Mouse (Mus musculus) hindbrain, embryonic 14.5 days (tissue): ENCODE measurements around the gene Gm49361. TPM values are rescaled to one million over a fixed set of nuclear protein-coding genes. Genes with fewer than 3 reads are reported as not detected.
"Not testable (repeated sequence)": the region's sequence is repeated elsewhere in the genome, so short reads cannot be mapped to it uniquely, and the experiment has no call there.

ENCODE experiments used
- ATAC-seq: fragments of 200-750 bp; cut with Nextera tagmentation; 2 replicates; pipeline ENCODE4 v1.8.0; 2017; ENCODE audit warnings: moderate number of reproducible peaks, mild to moderate bottlenecking, moderate TSS enrichment, moderate library complexity; ENCODE audit not compliant: low FRiP score
- DNase-seq: peaks from one replicate; pipeline ENCODE4 v3.0.0-alpha.2; 2015; ENCODE audit warnings: low spot score
- H3K27ac ChIP-seq: fragments of 300-500 bp; sonication (generic); 2 replicates; pipeline ENCODE4 v1.5.1; 2014; ENCODE audit warnings: mild to moderate bottlenecking, moderate library complexity
- H3K27me3 ChIP-seq: fragments of 300-500 bp; sonication (generic); 2 replicates; pipeline ENCODE4 v1.6.1; 2014; ENCODE audit warnings: mild to moderate bottlenecking, low read length, mixed read lengths; ENCODE audit not compliant: control insufficient read depth, insufficient read depth
- H3K36me3 ChIP-seq: fragments of 300-500 bp; sonication (generic); replicated peaks from 2 replicates; pipeline ENCODE4 v1.6.1; 2014; ENCODE audit not compliant: control insufficient read depth, insufficient read depth
- H3K4me1 ChIP-seq: fragments of 300-500 bp; sonication (generic); replicated peaks from 2 replicates; pipeline ENCODE4 v1.6.1; 2014; ENCODE audit warnings: antibody characterized with exemption, low read length, mixed read lengths; ENCODE audit not compliant: control insufficient read depth, insufficient read depth
- H3K4me2 ChIP-seq: fragments of 300-500 bp; sonication (generic); replicated peaks from 2 replicates; pipeline ENCODE4 v1.6.1; 2014; ENCODE audit warnings: mild to moderate bottlenecking, moderate library complexity
- H3K4me3 ChIP-seq: fragments of 300-500 bp; sonication (generic); replicated peaks from 2 replicates; pipeline ENCODE4 v1.5.1; 2014; ENCODE audit warnings: mild to moderate bottlenecking, low read length
- H3K9ac ChIP-seq: fragments of 300-500 bp; sonication (generic); 2 replicates; pipeline ENCODE4 v1.6.1; 2014
- H3K9me3 ChIP-seq: fragments of 300-500 bp; sonication (generic); 2 replicates; pipeline ENCODE4 v1.6.1; 2016; ENCODE audit warnings: low read length; ENCODE audit not compliant: control insufficient read depth
- WGBS: fragments of 180-500 bp; shearing (Covaris S2); extraction: QIAGEN DNeasy Blood & Tissue Kit; methylation state at CpG from one replicate; pipeline ENCODE4 v1.1.7; 2014; 5-methylcytosine and 5-hydroxymethylcytosine counted together
- polyA plus RNA-seq: library from polyadenylated mRNA; unstranded; fragments of >200 nt; fragmentation: Nextera tagmentation; extraction: Ambion mirVana; gene quantifications from 2 replicates; pipeline ENCODE4 v1.2.1, GENCODE M21; 2014

The Gm49361 gene
- polyA plus RNA-seq, 1 experiment from 2014 or later: not detected

DNA sequence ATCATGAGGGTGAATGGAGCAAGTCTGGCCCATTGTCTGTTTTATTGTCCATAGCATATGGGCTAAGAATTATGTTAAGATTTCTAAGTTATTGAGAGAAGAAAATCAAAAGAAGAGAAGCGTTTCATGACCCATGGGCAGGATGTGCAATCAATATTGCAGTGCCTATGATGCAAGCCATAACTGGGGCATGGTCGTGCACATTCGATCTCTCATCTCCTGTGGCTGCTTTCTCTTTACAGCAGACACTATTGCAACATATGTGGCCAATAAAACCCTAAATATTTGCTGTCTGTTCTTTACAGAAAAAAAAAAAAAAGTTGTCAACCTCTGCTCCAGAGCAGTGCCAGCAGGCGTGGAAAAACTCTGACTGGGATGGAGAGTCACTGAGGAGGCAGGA, 10.2 kb upstream of the Gm49361 start:
- ATAC-seq (no peak), DNase-seq (no peak)
- H3K27ac ChIP-seq: no peak overlapping the region
- H3K4me3 ChIP-seq: no peak overlapping the region
- H3K36me3 ChIP-seq: no peaks in the 10 kb centered on the region
- no peak overlapping the region for H3K9ac ChIP-seq
- no peaks in the 10 kb centered on the region for H3K9me3 ChIP-seq
- H3K4me1 ChIP-seq: 0 out of 2 replicates have a peak, but pooled peaks cover 4% of the 10 kb centered on the region
- 92% methylated on average over 4 of the region's 4 CpGs for WGBS
- H3K4me2 ChIP-seq: no peak overlapping the region
- no peaks in the 10 kb centered on the region for H3K27me3 ChIP-seq

DNA sequence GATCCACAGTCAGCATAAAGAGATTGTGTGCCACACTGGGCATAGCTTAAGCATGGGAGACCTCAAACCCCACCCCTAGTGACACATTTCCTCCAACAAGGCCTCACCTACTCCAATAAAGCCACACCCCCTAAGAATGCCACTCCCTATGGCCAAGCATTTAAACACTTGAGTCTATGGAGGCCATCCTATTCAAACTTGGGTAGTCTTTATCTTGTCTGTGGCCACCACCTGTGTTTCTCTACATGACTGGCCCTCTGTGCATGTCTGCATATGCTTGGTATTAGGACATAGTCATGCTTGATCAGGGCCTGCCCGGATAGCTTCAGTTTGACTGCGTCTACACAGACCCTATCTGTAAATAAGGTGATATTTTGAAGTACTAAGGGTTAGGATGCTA, 9.8 kb upstream of the Gm49361 start:
- WGBS: 91% methylated on average over 2 of the region's 2 CpGs
- ATAC-seq (no peak), DNase-seq (no peak)
- Histone ChIP-seq H3K36me3 (no peaks in the 10 kb centered on the region), H3K4me2 (no peak overlapping the region), H3K9me3 (no peaks in the 10 kb centered on the region), H3K27ac (no peak overlapping the region), H3K9ac (no peak overlapping the region), H3K27me3 (no peaks in the 10 kb centered on the region), H3K4me1 (0 out of 2 replicates have a peak, but pooled peaks cover 4% of the 10 kb centered on the region), H3K4me3 (no peak overlapping the region)

DNA sequence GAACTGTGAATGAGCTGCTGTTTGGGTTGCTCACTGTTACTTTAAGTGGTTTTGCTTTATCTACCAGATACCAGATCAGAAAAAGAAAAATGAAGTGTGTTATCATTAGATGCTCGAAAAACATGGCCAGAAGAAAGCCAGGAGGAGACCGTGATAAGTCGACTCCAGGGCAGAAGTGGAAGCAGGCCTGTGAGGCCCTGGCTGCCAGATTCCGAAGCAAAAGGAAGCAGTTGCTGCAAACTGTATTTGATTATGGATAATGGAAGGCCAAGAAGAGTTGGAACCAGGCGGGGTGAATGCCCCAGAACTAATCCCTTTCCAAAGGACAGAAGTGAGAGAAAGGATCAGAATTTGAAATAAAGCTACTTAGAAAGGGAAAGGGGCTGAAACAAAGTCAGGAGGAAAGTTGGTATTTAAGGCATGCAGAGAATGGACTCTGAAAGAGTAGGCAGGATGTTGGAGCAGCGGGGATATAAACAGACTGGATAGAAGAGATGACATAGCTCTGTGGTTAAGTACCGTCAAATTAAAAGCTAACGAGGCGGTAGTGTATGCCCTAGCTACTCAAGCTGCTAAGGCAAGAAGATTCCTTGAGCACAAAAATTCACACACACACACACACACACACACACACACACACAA, 7.6 kb upstream of the Gm49361 start:
- H3K4me1 ChIP-seq: no peaks in the 10 kb centered on the region
- no peaks in the 10 kb centered on the region for H3K9me3 ChIP-seq
- H3K4me3 ChIP-seq: no peak overlapping the region
- no peaks in the 10 kb centered on the region for H3K36me3 ChIP-seq
- DNase-seq: no peak
- H3K9ac ChIP-seq: 0 out of 2 replicates have a peak overlapping the region, but pooled peaks have one; percentile 20
- 34% methylated on average over 9 of the region's 9 CpGs for WGBS
- H3K27me3 ChIP-seq: no peaks in the 10 kb centered on the region
- H3K27ac ChIP-seq: 0 out of 2 replicates have a peak overlapping the region, but pooled peaks have one; percentile 32
- H3K4me2 ChIP-seq: no peak overlapping the region
- ATAC-seq: no peak

DNA sequence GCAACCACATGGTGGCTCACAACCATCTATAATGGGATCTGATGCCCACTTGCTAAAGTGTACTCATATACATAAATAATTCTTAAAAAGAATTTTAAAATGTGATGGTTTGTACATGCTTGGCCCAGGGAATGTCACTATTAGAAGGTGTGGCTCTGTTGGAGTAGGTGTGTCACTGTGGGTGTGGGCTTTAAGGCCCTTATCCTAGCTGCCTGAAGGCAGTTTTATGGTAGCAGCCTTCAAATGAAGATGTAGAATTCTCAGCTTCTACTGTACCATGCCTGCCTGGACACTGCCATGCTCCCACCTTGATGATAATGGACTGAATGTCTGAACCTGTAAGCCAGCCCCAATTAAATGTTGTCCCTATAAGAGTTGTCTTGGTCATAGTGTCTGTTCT, 5.1 kb upstream of the Gm49361 start:
- H3K27me3 ChIP-seq, ATAC-seq: not testable (repeated sequence)

DNA sequence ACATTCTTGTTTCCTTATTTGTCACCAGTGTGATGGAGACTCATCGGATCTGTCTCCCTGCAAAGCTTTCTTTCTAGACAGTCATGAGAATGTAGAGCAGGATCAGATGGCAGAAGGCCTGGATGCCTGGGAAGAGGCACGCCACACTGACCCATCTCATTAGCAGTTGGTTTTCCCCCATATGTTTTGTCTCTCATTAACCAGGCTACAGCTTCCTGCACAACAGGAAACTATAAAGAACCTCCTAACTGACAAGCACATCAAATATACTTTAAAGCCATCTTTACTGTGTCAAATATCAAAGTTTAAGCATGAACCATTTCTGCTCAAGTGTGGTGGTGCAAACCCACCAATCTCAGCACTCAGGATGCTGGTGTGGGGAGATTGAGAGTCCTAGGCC, 3.6 kb upstream of the Gm49361 start:
- DNase-seq (no peak), ATAC-seq (no peak)
- 80% methylated on average over 2 of the region's 2 CpGs for WGBS
- H3K4me3 ChIP-seq: no peak overlapping the region
- H3K9ac ChIP-seq: no peak overlapping the region
- no peak overlapping the region for H3K4me2 ChIP-seq
- no peaks in the 10 kb centered on the region for H3K36me3 ChIP-seq
- 0 out of 2 replicates have a peak, but pooled peaks cover 6% of the 10 kb centered on the region for H3K27me3 ChIP-seq
- H3K4me1 ChIP-seq: peaks cover 7% of the 10 kb centered on the region; the same call in 1 of the 2 replicates
- no peak overlapping the region for H3K27ac ChIP-seq
- H3K9me3 ChIP-seq: no peaks in the 10 kb centered on the region

More for the DNA sequence above, 5.1 kb upstream of the Gm49361 start:
- H3K4me3 ChIP-seq, H3K9ac ChIP-seq, H3K4me2 ChIP-seq, H3K9me3 ChIP-seq, H3K36me3 ChIP-seq, H3K27ac ChIP-seq, DNase-seq, H3K4me1 ChIP-seq: not testable (repeated sequence)

DNA sequence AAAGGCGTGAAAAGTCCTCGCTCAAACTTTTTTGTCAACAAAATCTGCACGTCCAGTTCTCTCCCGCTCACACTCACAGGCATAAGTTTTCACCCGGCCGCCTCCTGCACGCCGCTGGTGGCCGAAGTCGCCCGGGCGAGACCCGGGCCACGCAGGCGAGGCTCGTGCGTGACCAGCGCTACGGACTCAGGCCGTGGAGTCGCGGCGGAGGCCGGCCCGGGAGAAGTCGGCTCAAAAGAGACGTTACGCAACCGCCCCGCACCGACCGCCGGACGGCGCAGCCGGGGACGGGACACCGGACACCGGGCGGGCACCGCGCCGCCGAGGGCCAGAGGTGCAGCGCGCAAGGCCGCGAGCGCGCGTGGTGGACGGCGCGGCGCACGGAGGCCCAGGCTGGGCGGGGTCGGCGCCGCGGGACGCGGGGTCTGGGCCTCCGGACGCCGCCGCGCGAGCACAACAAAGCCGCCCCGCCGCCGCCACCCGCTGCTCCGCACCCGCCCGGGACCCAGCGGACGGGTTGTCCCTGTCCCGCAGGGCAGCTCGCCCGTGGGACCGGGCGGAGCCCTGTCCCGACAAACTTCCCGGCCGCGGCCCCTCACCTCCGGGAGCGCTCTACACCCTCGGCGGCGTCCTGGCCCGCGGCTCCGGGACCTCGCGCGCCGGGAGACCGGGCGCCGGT, 473 bp downstream of the Gm49361 start:
- Histone ChIP-seq H3K9me3 (no peaks in the 10 kb centered on the region), H3K4me1 (peaks cover 14% of the 10 kb centered on the region), H3K36me3 (no peaks in the 10 kb centered on the region), H3K9ac (peak overlapping the region; percentile 84), H3K4me3 (peak overlapping the region; percentile 93), H3K4me2 (peak overlapping the region; percentile 93), H3K27me3 (0 out of 2 replicates have a peak, but pooled peaks cover 6% of the 10 kb centered on the region), H3K27ac (peak overlapping the region; percentile 79)
- WGBS: 1% methylated on average over 80 of the region's 103 CpGs
- ATAC-seq (peak; percentile 66), DNase-seq (no peak)

DNA sequence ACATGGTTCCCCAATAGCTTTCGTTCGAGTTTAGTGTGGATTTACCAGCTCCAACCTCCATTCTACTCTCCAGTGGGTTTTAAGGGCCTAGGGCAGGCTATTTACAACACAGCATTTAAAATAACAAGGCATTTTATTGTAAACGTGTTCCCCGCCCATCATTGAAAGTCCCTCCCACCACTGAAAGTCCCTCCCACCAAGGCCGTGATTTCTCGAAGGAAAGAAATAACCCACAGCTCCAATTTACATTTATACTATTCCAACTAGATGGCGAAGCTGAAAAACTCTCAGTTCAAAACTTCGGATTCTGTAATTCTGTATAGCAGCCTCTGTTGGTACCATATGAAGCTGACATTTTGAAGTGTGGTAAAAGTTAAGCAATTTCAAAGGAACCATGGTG, 1.4 kb downstream of the Gm49361 start:
- WGBS: under 1% methylated on average over 8 of the region's 8 CpGs
- Histone ChIP-seq H3K4me2 (peak overlapping the region; percentile 93), H3K9ac (peak overlapping the region; percentile 84; the same call in 1 of the 2 replicates), H3K4me1 (peaks cover 14% of the 10 kb centered on the region), H3K9me3 (no peaks in the 10 kb centered on the region), H3K27me3 (0 out of 2 replicates have a peak, but pooled peaks cover 6% of the 10 kb centered on the region), H3K27ac (no peak overlapping the region), H3K4me3 (peak overlapping the region; percentile 93), H3K36me3 (no peaks in the 10 kb centered on the region)
- ATAC-seq (no peak), DNase-seq (no peak)

DNA sequence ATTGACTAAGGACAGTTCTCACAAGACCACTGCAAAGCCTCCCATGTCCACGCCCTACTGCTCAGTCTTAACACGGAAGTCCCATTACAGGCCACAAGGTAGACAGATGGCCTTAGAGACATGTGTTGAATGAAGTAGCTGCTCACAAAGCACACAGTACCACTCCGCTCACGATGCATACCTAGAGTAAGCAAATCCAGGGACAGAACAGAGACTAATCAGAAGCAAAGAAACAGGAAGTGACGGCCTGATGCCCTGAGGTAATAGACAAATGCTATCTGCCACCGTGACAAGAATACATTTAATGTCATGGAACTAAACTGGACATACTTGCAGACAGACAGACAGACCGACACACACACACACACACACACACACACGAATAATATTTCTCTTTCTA, 5.3 kb downstream of the Gm49361 start:
- ATAC-seq: no peak
- DNase-seq: no peak
- WGBS: 81% methylated on average over 8 of the region's 8 CpGs
- H3K36me3 ChIP-seq: no peaks in the 10 kb centered on the region
- H3K4me1 ChIP-seq: peaks cover 14% of the 10 kb centered on the region
- no peak overlapping the region for H3K9ac ChIP-seq
- H3K9me3 ChIP-seq: no peaks in the 10 kb centered on the region
- H3K27me3 ChIP-seq: no peaks in the 10 kb centered on the region
- no peak overlapping the region for H3K27ac ChIP-seq
- no peak overlapping the region for H3K4me3 ChIP-seq
- no peak overlapping the region for H3K4me2 ChIP-seq

DNA sequence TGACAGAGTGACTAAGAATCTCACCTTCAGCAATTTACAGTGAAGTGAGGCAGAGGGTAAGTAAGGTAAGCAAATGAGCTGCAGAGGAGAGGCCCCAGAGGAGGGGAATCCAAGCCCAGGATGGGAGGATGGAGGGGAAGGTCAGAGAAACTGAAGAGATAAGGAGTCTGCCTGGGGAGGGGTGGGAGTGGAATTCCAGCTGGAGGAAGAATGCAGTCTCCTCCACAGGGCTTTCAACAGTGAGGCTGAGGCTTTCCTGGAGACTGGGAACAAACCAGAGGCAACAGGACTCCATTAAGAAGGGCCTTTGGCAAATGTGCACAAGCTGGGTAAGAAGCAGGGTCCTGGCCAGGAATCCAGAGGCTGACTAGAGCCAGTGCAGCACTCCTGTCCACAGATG, 8.8 kb downstream of the Gm49361 start:
- Histone ChIP-seq H3K27me3 (no peaks in the 10 kb centered on the region), H3K27ac (no peak overlapping the region), H3K36me3 (no peaks in the 10 kb centered on the region), H3K4me1 (0 out of 2 replicates have a peak, but pooled peaks cover 3% of the 10 kb centered on the region), H3K9ac (no peak overlapping the region), H3K9me3 (no peaks in the 10 kb centered on the region), H3K4me2 (no peak overlapping the region), H3K4me3 (no peak overlapping the region)
- no peak for ATAC-seq
- DNase-seq: no peak
